Mouse (Mus musculus) forebrain, embryonic 11.5 days (tissue): ENCODE measurements at regions not wholly inside any gene's neighbourhood (a gene's known extent, or its start where the extent isn't known, plus 50 kb on each side); places are given as distances from the start of the nearest gene placed in this dataset.

Experiments used
- ATAC-seq: fragments of 200-750 bp; cut with Nextera tagmentation; replicated peaks from 2 replicates; pipeline ENCODE4 v1.8.0; 2017; ENCODE audit warnings: moderate TSS enrichment; ENCODE audit not compliant: low FRiP score
- DNase-seq: peaks from one replicate; pipeline ENCODE4 v3.0.0-alpha.2; 2017; ENCODE audit warnings: low spot score
- H3K27ac ChIP-seq: fragments of 300-500 bp; sonication (generic); 2 replicates; pipeline ENCODE4 v1.5.1; 2014; ENCODE audit warnings: low read depth, low read length
- H3K27me3 ChIP-seq: fragments of 300-500 bp; sonication (generic); 2 replicates; pipeline ENCODE4 v1.6.1; 2014; ENCODE audit warnings: mild to moderate bottlenecking, low read length, mixed read lengths; ENCODE audit not compliant: control insufficient read depth, insufficient read depth
- H3K36me3 ChIP-seq: fragments of 300-500 bp; sonication (generic); 2 replicates; pipeline ENCODE4 v1.6.1; 2014; ENCODE audit warnings: mild to moderate bottlenecking, low read length, moderate library complexity, mixed read lengths; ENCODE audit not compliant: control insufficient read depth, insufficient read depth
- H3K4me1 ChIP-seq: fragments of 300-500 bp; sonication (generic); replicated peaks from 2 replicates; pipeline ENCODE4 v1.6.1; 2014; ENCODE audit warnings: low read length, mixed read lengths; ENCODE audit not compliant: control insufficient read depth, insufficient read depth
- H3K4me2 ChIP-seq: fragments of 300-500 bp; sonication (generic); 2 replicates; pipeline ENCODE4 v1.6.1; 2014; ENCODE audit warnings: low read depth, mild to moderate bottlenecking, low read length, moderate library complexity, mixed read lengths; ENCODE audit not compliant: severe bottlenecking
- H3K4me3 ChIP-seq: fragments of 300-500 bp; sonication (generic); 2 replicates; pipeline ENCODE4 v1.5.1; 2014; ENCODE audit warnings: low read depth, low read length
- H3K9ac ChIP-seq: fragments of 300-500 bp; sonication (generic); 2 replicates; pipeline ENCODE4 v1.6.1; 2014; ENCODE audit warnings: low read length
- H3K9me3 ChIP-seq: fragments of 300-500 bp; sonication (generic); 2 replicates; pipeline ENCODE4 v1.6.1; 2016; ENCODE audit warnings: low read length, mixed read lengths; ENCODE audit not compliant: control insufficient read depth
- WGBS: fragments of 180-500 bp; shearing (Covaris S2); extraction: QIAGEN DNeasy Blood & Tissue Kit; methylation state at CpG from one replicate; pipeline ENCODE4 v1.1.7; 2014; 5-methylcytosine and 5-hydroxymethylcytosine counted together

- no peak overlapping the region for H3K9ac ChIP-seq
- H3K4me1 ChIP-seq = no peaks in the 10 kb centered on the region
- H3K4me3 ChIP-seq = no peak overlapping the region
- 61% methylated on average over 6 of the region's 6 CpGs for WGBS
- no peak overlapping the region for H3K4me2 ChIP-seq
- ATAC-seq (no peak), DNase-seq (no peak)
- H3K36me3 ChIP-seq = no peaks in the 10 kb centered on the region
- H3K27ac ChIP-seq = no peak overlapping the region
- no peaks in the 10 kb centered on the region for H3K9me3 ChIP-seq
- no peaks in the 10 kb centered on the region for H3K27me3 ChIP-seq
These were observed 93.0 kb upstream of the Adpgk start for GRCm38 (mm10) chr9:59198221-59198875.

GRCm38 (mm10) chr9:59197506-59197905, 93.9 kb upstream of the Adpgk start:
- H3K4me1 ChIP-seq = no peaks in the 10 kb centered on the region
- WGBS = 85% methylated on average over 12 of the region's 12 CpGs
- H3K9me3 ChIP-seq = no peaks in the 10 kb centered on the region
- DNase-seq = no peak
- H3K4me3 ChIP-seq = no peak overlapping the region
- no peak for ATAC-seq
- no peak overlapping the region for H3K4me2 ChIP-seq
- H3K36me3 ChIP-seq = no peaks in the 10 kb centered on the region
- no peaks in the 10 kb centered on the region for H3K27me3 ChIP-seq
- no peak overlapping the region for H3K9ac ChIP-seq
- no peak overlapping the region for H3K27ac ChIP-seq

- Histone ChIP-seq H3K4me1 (no peaks in the 10 kb centered on the region), H3K9me3 (no peaks in the 10 kb centered on the region), H3K27me3 (no peaks in the 10 kb centered on the region), H3K4me3 (no peak overlapping the region), H3K4me2 (no peak overlapping the region), H3K9ac (no peak overlapping the region), H3K36me3 (no peaks in the 10 kb centered on the region), H3K27ac (no peak overlapping the region)
- WGBS = 90% methylated on average over 11 of the region's 11 CpGs
- DNase-seq = no peak
- no peak for ATAC-seq
These were observed 97.4 kb upstream of the Adpgk start for GRCm38 (mm10) chr9:59193971-59194370.

- no peaks in the 10 kb centered on the region for H3K4me1 ChIP-seq
- ATAC-seq (no peak), DNase-seq (no peak)
- no peaks in the 10 kb centered on the region for H3K9me3 ChIP-seq
- H3K27ac ChIP-seq = no peak overlapping the region
- no peak overlapping the region for H3K9ac ChIP-seq
- H3K36me3 ChIP-seq = no peaks in the 10 kb centered on the region
- WGBS = 84% methylated on average over 9 of the region's 9 CpGs
- no peaks in the 10 kb centered on the region for H3K27me3 ChIP-seq
- no peak overlapping the region for H3K4me2 ChIP-seq
- H3K4me3 ChIP-seq = no peak overlapping the region
These were observed 102.2 kb upstream of the Adpgk start for GRCm38 (mm10) chr9:59189141-59189540.

GRCm38 (mm10) chr9:59188411-59188810, 102.9 kb upstream of the Adpgk start:
- Histone ChIP-seq H3K4me1 (no peaks in the 10 kb centered on the region), H3K9ac (no peak overlapping the region), H3K27ac (no peak overlapping the region), H3K4me2 (no peak overlapping the region), H3K27me3 (no peaks in the 10 kb centered on the region), H3K36me3 (no peaks in the 10 kb centered on the region), H3K4me3 (no peak overlapping the region), H3K9me3 (no peaks in the 10 kb centered on the region)
- ATAC-seq (no peak), DNase-seq (no peak)
- 83% methylated on average over 4 of the region's 4 CpGs for WGBS

- Histone ChIP-seq H3K9me3 (no peaks in the 10 kb centered on the region), H3K4me3 (no peak overlapping the region), H3K36me3 (no peaks in the 10 kb centered on the region), H3K4me1 (no peaks in the 10 kb centered on the region), H3K27me3 (no peaks in the 10 kb centered on the region), H3K4me2 (no peak overlapping the region), H3K9ac (no peak overlapping the region), H3K27ac (no peak overlapping the region)
- DNase-seq (no peak), ATAC-seq (no peak)
- WGBS = 74% methylated on average over 4 of the region's 4 CpGs
These were observed 105.0 kb upstream of the Adpgk start for GRCm38 (mm10) chr9:59186326-59186725.

GRCm38 (mm10) chr9:59184089-59184488, 107.3 kb upstream of the Adpgk start:
- WGBS = 79% methylated on average over 3 of the region's 3 CpGs
- Histone ChIP-seq H3K9me3 (no peaks in the 10 kb centered on the region), H3K36me3 (no peaks in the 10 kb centered on the region), H3K4me1 (no peaks in the 10 kb centered on the region), H3K4me2 (no peak overlapping the region), H3K27me3 (no peaks in the 10 kb centered on the region), H3K27ac (no peak overlapping the region), H3K4me3 (no peak overlapping the region), H3K9ac (no peak overlapping the region)
- no peak for DNase-seq
- ATAC-seq = no peak

GRCm38 (mm10) chr9:59182906-59183305, 108.5 kb upstream of the Adpgk start:
- no peaks in the 10 kb centered on the region for H3K9me3 ChIP-seq
- no peak overlapping the region for H3K4me3 ChIP-seq
- no peaks in the 10 kb centered on the region for H3K4me1 ChIP-seq
- no peaks in the 10 kb centered on the region for H3K27me3 ChIP-seq
- no peak for ATAC-seq
- H3K27ac ChIP-seq = no peak overlapping the region
- no peak overlapping the region for H3K4me2 ChIP-seq
- DNase-seq = no peak
- 85% methylated on average over 6 of the region's 6 CpGs for WGBS
- no peaks in the 10 kb centered on the region for H3K36me3 ChIP-seq
- no peak overlapping the region for H3K9ac ChIP-seq

GRCm38 (mm10) chr9:59182490-59182889, 108.9 kb upstream of the Adpgk start:
- Histone ChIP-seq H3K4me2 (no peak overlapping the region), H3K4me3 (no peak overlapping the region), H3K4me1 (no peaks in the 10 kb centered on the region), H3K36me3 (no peaks in the 10 kb centered on the region), H3K9me3 (no peaks in the 10 kb centered on the region), H3K27ac (no peak overlapping the region), H3K9ac (no peak overlapping the region), H3K27me3 (no peaks in the 10 kb centered on the region)
- DNase-seq = no peak
- WGBS = 79% methylated on average over 8 of the region's 8 CpGs
- ATAC-seq = no peak
